Mouse (Mus musculus) embryonic stem cell, embryonic (primary cell): ENCODE measurements around the gene Pkn1.

Source experiments
- CTCF ChIA-PET, 4 experiments: fragments of 300-600 bp in 2 of 4; fragments of 350-600 bp in 2 of 4; sonication (Branson Sonifier 250); formaldehyde crosslinking; loops; one replicate each; lab custom pipeline; 2022; ENCODE audit warnings: inconsistent platforms in 2 of 4; lab: Charles Lee
- POLR2A ChIA-PET, 4 experiments: fragments of 300-600 bp in 2 of 4; fragments of 350-600 bp in 2 of 4; sonication (Branson Sonifier 250); formaldehyde crosslinking; loops; one replicate each; lab custom pipeline; 2022; ENCODE audit warnings: antibody characterized with exemption in 4 of 4, inconsistent platforms in 1 of 4; lab: Charles Lee

The Pkn1 gene

DNA sequence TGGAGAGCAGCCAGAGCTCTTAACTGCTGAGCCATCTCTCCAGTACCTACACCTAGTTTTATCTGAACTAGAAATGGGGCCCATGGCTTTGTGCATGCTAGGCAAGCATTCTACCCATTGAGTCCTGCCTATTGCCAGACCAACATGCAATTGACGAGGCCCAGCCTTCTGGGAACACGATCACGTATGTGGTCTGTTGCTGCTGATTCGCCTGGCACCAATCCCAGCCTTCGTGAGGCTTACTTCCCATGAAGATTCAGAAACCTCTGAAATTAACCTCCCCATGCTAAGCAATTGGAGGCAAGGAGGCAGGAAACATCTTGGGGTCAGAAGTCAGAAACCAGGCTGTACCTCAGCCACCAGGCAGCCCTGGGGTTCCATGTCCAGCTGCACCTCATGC, 18.4 kb downstream of the Pkn1 start:
- ChIA-PET CTCF (interaction anchor here in 2 of 4 experiments (0.9 to 1.2 kb wide), 3 partner anchors 12 to 44 kb away, joined by 3 to 4 read pairs (median 4); no protein-coding TSS in a partner anchor), POLR2A (interaction anchor here in 2 of 4 experiments (0.6 to 1.9 kb wide), 7 partner anchors 11 to 84 kb away, joined by 3 to 8 read pairs (median 4); partner anchors contain the start of genes Ddx39 (in 1 of the 2) and Pkn1 (in 1 of the 2))

DNA sequence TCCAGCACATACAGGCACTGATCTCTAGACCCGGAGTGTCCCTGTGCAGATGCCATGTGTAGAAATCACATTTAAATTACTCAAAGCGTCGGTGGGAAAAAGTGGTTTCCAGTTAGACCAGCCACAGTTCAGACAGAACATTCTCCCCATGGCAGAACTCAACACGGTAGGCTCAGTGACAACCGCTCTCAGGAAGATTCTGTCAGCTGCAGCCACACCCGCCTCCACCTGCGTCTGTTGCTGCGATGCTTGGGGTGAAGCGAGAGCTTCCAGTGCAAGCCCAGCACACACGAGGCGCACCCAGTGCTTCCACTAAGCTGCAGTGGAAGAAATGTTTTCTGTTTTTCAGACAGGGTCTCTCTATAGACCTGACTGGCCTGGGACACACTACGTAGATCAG, 19.1 kb downstream of the Pkn1 start:
- ChIA-PET CTCF (interaction anchor here in 3 of 4 experiments (0.9 to 2.2 kb wide), 5 partner anchors 17 to 45 kb away, joined by 3 to 6 read pairs (median 6); no protein-coding TSS in a partner anchor), POLR2A (interaction anchor here in 3 of 4 experiments (0.6 to 1.9 kb wide), 7 partner anchors 9 to 85 kb away, joined by 3 to 8 read pairs (median 3); partner anchors contain the start of gene Gipc1 (in 1 of the 3))

DNA sequence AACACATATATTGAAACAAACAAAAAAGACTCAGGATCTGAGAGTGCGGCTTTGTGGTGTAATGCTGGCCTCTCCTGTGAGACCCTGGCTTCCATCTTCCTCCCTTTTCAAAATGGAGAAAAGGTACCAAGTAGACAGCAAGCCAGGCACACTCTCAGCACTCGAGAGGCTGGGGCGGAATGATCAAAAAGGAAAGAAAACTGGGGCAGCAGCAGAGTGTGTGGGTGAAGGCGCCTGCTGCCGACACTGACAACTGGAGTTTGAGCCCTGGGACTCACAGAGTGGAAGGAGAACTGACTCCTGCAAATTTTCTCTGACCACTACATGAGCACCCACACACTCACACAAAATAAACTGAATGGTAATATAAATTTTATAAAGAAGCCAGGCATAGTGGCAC, 24.5 kb downstream of the Pkn1 start:
- POLR2A ChIA-PET, result interaction anchor here in 1 of 4 experiments (1.9 kb wide), 1 partner anchor 53 kb away, joined by 4 read pairs; no protein-coding TSS in a partner anchor
- CTCF ChIA-PET, result interaction anchor here in 2 of 4 experiments (1.6 kb wide), 2 partner anchors 12 kb away, joined by 3 to 5 read pairs; no protein-coding TSS in a partner anchor

DNA sequence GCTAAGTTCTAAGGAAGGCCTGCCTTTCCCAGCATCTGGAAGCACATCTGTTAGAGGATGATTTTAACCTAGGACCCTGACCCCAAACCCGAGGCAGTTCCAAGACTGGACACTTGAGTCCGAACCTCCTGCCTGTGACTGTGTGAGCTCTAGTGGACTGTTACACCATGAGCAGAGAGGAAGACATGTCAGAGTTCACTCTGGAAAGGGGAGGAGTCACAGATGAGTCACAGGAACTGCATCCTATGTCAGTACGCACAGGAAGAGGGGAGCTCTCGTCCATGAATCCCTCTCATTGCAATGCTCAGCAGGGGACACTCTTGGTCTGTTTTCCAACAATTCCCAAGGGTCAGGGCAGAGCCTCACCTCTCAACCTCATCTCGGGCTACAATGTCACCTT, 26.0 kb downstream of the Pkn1 start:
- ChIA-PET CTCF (interaction anchor here in 2 of 4 experiments (1.4 to 1.6 kb wide), 3 partner anchors 11 to 282 kb away, joined by 3 to 5 read pairs (median 5); partner anchors contain the start of genes Asf1b (in 1 of the 2) and Gm10644 (in 1 of the 2)), POLR2A (interaction anchor here in 2 of 4 experiments (0.6 to 1.8 kb wide), 6 partner anchors 11 to 156 kb away, joined by 4 to 6 read pairs (median 4); no protein-coding TSS in a partner anchor)

DNA sequence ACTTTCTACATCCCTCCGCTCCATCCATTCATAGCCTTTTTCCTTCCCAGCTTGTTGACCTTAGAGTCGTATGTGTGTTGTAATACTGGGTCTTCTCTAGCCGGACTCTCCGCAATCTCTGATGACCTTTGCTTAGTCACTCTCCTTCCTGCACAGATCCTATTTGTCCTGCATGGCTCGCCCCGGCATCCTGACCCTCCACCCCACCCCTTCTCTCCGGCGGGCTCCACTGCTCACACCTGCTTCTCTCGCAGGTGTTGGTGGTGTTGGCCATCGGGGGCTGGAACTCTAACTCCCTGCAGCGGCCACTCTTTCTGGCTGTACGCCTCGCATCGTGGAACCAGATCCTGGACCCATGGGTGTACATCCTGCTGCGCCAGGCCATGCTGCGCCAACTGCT, 30.0 kb downstream of the Pkn1 start:
- POLR2A ChIA-PET, result interaction anchor here in 3 of 4 experiments (0.7 to 1.3 kb wide), 6 partner anchors 13 to 286 kb away, joined by 3 to 4 read pairs (median 4); partner anchors contain the start of genes Gipc1 (in 2 of the 3), Asf1b (in 1 of the 3) and Gm10644 (in 1 of the 3)
- CTCF ChIA-PET, result interaction anchor here in 3 of 4 experiments (0.6 to 1.7 kb wide), 12 partner anchors 9 to 426 kb away, joined by 3 to 10 read pairs (median 4); partner anchors contain the start of genes Asf1b (in 1 of the 3), Ddx39 (in 1 of the 3) and Gm10644 (in 1 of the 3)

DNA sequence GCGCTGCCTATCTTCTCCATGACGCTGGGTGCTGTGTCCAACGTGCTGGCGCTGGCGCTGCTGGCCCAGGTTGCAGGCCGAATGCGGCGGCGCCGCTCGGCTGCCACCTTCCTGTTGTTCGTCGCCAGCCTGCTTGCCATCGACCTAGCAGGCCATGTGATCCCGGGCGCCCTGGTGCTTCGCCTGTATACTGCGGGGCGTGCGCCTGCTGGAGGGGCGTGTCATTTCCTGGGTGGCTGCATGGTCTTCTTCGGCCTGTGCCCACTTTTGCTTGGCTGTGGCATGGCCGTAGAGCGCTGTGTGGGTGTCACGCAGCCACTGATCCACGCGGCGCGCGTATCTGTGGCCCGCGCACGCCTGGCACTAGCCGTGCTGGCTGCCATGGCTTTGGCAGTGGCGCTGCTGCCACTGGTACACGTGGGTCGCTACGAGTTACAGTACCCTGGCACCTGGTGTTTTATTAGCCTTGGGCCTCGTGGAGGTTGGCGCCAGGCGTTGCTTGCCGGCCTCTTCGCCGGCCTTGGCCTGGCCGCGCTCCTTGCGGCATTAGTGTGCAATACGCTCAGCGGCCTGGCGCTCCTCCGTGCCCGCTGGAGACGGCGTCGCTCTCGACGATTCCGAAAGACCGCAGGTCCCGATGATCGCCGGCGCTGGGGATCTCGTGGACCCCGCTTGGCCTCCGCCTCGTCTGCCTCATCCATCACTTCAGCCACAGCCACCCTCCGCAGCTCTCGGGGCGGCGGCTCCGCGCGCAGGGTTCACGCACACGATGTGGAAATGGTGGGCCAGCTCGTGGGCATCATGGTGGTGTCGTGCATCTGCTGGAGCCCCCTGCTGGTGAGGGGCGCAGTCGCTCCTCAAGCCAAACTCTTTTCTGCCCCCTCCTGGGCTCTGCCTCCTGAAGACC, 30.7 kb downstream of the Pkn1 start:
- ChIA-PET POLR2A (interaction anchor here in 3 of 4 experiments (0.6 to 1.3 kb wide), 8 partner anchors 12 to 287 kb away, joined by 3 to 4 read pairs (median 4); partner anchors contain the start of genes Gipc1 (in 2 of the 3), Asf1b (in 1 of the 3), Ddx39 (in 1 of the 3) and Gm10644 (in 1 of the 3)), CTCF (interaction anchor here (0.6 to 1.7 kb wide), 19 partner anchors 8 to 427 kb away, joined by 3 to 10 read pairs (median 3); partner anchors contain the start of genes Asf1b (in 3 of the 4), Gm10644 (in 3 of the 4) and Ddx39 (in 1 of the 4))

DNA sequence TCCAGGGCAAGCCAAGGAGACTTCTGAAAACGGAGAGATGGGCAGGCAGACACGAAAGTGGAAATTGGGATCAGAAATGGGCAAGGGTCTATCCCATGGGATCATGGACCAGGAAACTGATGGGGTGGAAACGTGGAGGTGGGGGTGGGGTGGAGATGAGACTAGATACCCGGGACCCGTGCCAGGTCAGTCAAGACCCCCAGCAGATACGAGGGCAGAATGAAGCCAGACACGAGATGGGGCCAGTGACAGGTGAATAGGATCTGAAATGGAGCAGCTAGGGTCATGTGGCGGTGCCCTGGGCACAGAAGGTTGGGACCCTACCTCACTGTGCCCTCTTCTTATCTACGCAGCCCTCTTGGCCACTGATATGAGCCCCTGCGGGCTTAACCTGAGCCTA, 31.5 kb downstream of the Pkn1 start:
- ChIA-PET POLR2A (interaction anchor here in 2 of 4 experiments (0.9 to 1.6 kb wide), 10 partner anchors 10 to 288 kb away, joined by 3 to 9 read pairs (median 5); partner anchors contain the start of genes Asf1b (in 1 of the 2), Ddx39 (in 1 of the 2), Gipc1 (in 1 of the 2) and Gm10644 (in 1 of the 2)), CTCF (interaction anchor here in 1 of 4 experiments (1.0 kb wide), 1 partner anchor 10 kb away, joined by 3 read pairs; no protein-coding TSS in a partner anchor)

DNA sequence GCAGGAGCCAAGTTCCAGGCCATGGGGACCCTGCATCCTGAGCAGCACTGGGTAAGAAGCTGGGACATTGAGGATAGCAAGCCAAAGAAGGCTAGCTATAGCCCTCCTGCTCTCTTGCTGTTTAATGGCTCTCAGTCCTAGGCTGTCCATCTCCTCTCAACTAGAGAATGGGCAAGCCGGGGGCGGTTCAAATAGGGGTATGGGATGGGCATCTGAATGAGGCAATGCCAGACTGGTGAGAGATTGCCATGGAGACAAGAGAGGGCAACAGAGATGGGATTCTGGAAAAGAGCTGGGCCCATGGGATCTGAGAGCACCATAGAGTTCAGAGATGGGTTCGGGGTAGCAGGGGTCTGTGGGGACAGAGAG, 32.1 kb downstream of the Pkn1 start:
- CTCF ChIA-PET, result interaction anchor here in 1 of 4 experiments (1.0 kb wide), 1 partner anchor 9 kb away, joined by 3 read pairs; no protein-coding TSS in a partner anchor
- POLR2A ChIA-PET, result interaction anchor here (0.6 to 2.0 kb wide), 17 partner anchors 9 to 289 kb away, joined by 3 to 9 read pairs (median 4); partner anchors contain the start of genes Asf1b (in 2 of the 4), Gipc1 (in 2 of the 4), Gm10644 (in 2 of the 4) and Ddx39 (in 1 of the 4)

DNA sequence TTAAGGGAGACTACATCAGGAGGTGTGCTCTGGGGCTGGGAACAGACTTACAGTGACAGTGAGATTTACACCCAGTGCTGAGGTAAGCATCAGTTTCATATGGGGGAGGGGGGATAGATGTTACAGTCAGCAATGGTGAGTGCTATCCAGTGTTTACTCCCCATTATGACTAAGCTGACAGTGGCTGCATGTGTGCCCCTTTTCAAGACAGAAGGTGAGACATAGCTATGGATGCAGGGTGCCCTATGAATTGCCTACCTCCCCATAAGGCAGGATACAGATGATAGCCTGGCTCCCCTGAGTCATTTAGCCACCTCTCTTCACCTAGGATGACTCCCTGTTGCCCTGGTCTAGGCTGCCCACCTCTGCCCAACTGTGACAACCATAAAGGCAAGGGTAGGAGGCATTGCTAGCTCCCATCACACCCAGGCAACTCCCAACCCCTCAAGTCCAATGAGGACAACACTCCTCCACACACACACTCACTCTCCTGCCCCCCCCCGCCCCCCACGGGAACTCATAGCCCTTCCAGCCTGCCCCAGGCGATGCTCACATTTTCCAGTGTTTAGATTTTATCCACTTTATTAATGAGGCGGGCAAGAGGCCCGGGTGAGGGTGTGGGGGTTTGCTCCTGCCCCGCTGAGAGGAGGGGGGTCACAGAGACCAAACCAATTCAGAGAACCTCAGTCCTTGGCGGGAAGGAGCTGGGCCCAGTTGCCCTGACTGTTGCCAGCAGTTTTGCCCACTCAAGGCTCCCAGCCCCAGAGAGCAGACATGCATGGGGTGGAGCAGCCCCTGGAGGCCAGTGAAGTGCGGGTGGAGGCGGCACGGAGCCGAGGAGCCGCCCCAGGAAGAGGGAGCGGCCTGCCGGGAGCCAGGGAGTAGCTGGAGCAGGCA, 32.8 kb downstream of the Pkn1 start, which contains the start of gene Ptger1:
TSS of gene Ptger1 (plus strand) at position 710 of the 897 bp plus-strand sequence.
- ChIA-PET CTCF (interaction anchor here in 1 of 4 experiments (1.0 kb wide), 1 partner anchor 9 kb away, joined by 3 read pairs; no protein-coding TSS in a partner anchor), POLR2A (interaction anchor here (0.6 to 2.0 kb wide), 26 partner anchors 9 to 1150 kb away, joined by 3 to 9 read pairs (median 4); partner anchors contain the start of genes Asf1b (in 2 of the 4), Gipc1 (in 2 of the 4), Gm10644 (in 2 of the 4) and Ddx39 (in 1 of the 4))

DNA sequence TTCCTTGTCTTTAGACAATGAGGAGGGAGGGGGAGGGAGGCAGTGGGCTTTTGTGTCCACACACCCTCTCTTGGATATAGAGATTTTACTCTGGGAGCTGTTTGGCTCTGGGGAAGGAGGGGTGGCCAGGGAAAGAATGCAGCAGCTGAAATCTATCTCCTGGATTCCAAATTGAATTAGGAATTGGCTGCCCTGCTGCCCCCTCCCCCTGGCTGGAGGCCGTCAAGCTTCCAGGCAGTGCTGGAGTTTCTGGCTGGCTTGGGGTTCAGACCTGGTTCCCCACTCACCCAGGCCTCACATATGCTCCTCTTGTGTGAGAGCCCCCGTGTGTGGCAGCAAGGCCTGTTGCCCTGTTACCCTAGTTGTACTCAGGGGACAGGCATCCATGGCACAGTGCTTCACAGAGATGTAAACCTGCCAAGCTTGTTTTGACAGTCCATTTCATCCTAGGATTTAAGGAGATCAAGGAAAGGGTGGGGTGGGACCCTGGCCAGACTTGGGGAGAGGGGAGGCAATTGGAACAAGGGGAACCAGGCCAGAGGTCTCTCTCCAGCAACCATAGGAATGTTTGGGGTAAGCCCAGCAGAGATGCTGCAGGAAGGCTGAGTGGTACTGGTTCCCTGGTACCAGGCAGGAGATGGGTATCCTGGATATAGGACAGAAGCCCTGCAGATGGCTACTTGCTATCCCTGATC, 33.9 kb downstream of the Pkn1 start:
- POLR2A ChIA-PET, result interaction anchor here (0.6 to 4.3 kb wide), 13 partner anchors 8 to 1151 kb away, joined by 3 to 45 read pairs (median 3); partner anchors contain the start of genes Gipc1 (in 2 of the 4) and Ddx39 (in 1 of the 4)
- CTCF ChIA-PET, result interaction anchor here in 1 of 4 experiments (1.2 kb wide), 1 partner anchor 13 kb away, joined by 3 read pairs; the partner anchor contains the start of gene Gipc1

DNA sequence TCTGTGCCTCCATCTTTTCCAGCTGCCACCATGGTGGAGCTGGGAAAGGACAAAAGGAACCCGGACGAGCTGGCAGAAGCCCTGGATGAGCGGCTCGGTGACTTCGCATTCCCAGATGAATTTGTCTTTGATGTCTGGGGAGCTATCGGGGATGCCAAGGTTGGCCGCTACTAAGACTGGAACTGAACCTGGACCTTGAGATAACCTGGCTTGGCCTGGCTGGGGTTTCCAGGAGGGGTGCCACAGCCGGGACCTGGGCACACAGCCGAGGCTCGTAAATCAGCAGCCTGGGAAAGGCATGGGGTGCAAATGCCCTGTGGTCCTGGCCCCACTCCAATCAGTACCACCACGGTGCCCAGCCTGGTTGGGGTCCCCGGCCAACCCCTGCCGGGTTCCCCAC, 34.9 kb downstream of the Pkn1 start:
- ChIA-PET POLR2A (interaction anchor here (0.6 to 4.3 kb wide), 12 partner anchors 10 to 1281 kb away, joined by 3 to 45 read pairs (median 4); partner anchors contain the start of genes Ddx39 (in 3 of the 4) and Gipc1 (in 2 of the 4)), CTCF (interaction anchor here in 1 of 4 experiments (0.9 to 1.3 kb wide), 4 partner anchors 12 to 291 kb away, joined by 3 to 5 read pairs (median 4); partner anchors contain the start of genes Asf1b, Gipc1 and Gm10644)

DNA sequence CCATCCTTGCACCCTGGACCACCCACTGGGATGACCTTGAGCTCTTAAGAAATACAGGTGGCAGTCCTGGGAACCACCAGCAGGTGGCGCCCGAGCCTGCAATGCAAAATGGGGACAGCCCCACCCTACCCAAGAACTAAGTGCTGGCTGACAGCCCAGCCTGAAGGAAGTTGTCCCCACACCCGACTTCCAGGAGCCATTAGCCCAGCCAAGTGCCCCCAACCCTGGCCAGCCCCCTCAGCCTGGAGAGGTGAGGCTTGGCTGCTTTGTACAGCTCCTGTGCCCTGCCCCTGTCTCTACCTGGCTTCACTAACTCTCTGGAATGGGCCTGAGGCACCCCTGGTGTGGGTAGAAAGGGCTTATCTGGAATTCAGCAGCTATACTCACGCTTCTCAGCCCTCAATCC, 36.6 kb downstream of the Pkn1 start:
- ChIA-PET POLR2A (interaction anchor here in 3 of 4 experiments (0.5 to 4.3 kb wide), 50 partner anchors 9 to 586 kb away, joined by 3 to 45 read pairs (median 4); partner anchors contain the start of genes Ddx39 (in 3 of the 3), Gipc1 (in 3 of the 3), Dnajb1 (in 2 of the 3) and Tecr (in 2 of the 3)), CTCF (interaction anchor here (0.5 to 2.3 kb wide), 68 partner anchors 9 to 548 kb away, joined by 3 to 27 read pairs (median 4); partner anchors contain the start of genes Gipc1 (in 3 of the 4), Asf1b (in 2 of the 4), Dnajb1 (in 2 of the 4) and Ddx39 (in 1 of the 4))

DNA sequence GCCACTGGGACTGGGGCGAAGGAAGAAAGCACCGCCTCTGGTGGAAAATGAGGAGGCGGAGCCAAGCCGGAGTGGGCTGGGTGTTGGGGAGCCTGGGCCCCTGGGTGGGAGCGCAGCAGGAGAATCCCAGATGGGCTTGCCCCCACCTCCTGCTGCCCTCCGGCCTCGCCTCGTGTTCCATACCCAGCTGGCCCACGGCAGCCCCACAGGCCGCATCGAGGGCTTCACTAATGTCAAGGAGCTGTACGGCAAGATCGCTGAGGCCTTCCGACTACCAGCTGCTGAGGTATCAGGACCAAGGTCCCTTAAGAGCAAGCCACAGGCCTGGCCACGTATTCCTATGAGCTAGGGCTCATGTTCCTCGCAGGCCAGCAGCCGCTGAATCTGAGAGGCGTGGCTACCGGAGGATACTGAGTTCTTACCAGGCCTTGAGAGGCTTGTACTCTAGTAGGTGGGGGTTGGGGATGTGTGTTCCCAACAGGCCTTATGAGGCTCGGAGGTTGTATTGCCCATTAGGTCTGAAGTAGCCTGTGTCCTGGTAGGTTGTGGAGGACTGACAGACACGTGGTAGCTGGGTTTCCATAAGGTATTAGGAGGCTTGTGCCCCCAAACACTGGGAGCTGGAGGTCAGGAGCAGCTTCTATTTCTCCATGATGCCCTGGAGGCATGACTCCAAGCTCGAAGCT, 37.8 kb downstream of the Pkn1 start:
- ChIA-PET CTCF (interaction anchor here (0.6 to 2.3 kb wide), 12 partner anchors 8 to 294 kb away, joined by 3 to 27 read pairs (median 6); partner anchors contain the start of genes Gipc1 (in 2 of the 4), Asf1b (in 1 of the 4) and Gm10644 (in 1 of the 4)), POLR2A (interaction anchor here in 3 of 4 experiments (0.5 to 4.3 kb wide), 27 partner anchors 8 to 530 kb away, joined by 3 to 45 read pairs (median 5); partner anchors contain the start of genes Gipc1 (in 3 of the 3), Dnajb1 (in 2 of the 3) and Tecr (in 2 of the 3))

DNA sequence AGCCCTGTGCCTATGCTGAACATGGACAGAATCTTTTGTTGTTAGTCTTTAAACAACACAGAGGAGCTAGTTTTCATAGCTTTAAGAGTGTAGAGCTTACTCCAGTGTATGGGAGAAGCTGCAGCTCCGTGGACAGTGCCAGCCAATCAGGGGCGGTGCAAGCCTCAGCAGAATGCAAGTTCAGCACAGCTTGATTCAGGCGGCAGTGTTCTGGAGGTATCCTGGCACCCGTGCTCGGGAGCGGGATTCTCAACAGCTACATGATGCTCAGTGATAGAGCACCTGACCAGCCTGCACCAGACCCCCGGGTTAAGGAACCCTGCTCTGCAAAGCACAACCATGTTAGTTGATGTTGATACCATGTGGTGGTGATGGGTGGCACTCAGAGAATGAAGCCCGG, 38.4 kb downstream of the Pkn1 start:
- ChIA-PET POLR2A (interaction anchor here in 3 of 4 experiments (0.5 to 4.2 kb wide), 21 partner anchors 8 to 112 kb away, joined by 3 to 44 read pairs (median 4); partner anchors contain the start of genes Dnajb1 (in 2 of the 3), Gipc1 (in 2 of the 3), Tecr (in 2 of the 3) and Ddx39 (in 1 of the 3)), CTCF (interaction anchor here in 3 of 4 experiments (0.6 to 1.5 kb wide), 4 partner anchors 8 to 58 kb away, joined by 3 to 6 read pairs (median 4); no protein-coding TSS in a partner anchor)
